Mouse (Mus musculus): ENCODE results near the gene Dusp22. TPM values are rescaled to one million over a fixed set of nuclear protein-coding genes. Genes with fewer than 3 reads are reported as not detected.

Gene Dusp22
- total and polyA plus RNA-seq, 2 experiments from 2014 or later: 19.8 to 22.0 TPM

- DNase-seq (no peak), ATAC-seq (no peak)
- Histone ChIP-seq H3K9me3 (ENCODE audit: low read length) (no peaks in the 10 kb centered on the region), H3K4me1 (ENCODE audit: insufficient read depth) (peaks cover 10% of the 10 kb centered on the region; the same call in 1 of the 2 replicates), H3K27me3 (ENCODE audit: insufficient read depth, low read length) (peaks cover 53% of the 10 kb centered on the region), H3K4me3 (ENCODE audit: low read depth, low read length) (no peak overlapping the region), H3K27ac (ENCODE audit: low read depth, low read length) (no peak overlapping the region), H3K4me2 (ENCODE audit: low read depth) (no peak overlapping the region; the same call in 1 of the 2 replicates), H3K9ac (no peak overlapping the region), H3K36me3 (ENCODE audit: insufficient read depth) (no peaks in the 10 kb centered on the region)
- TF ChIP-seq CTCF (IDR thresholded peaks at IDR 0.05; ENCODE audit: low read depth): no peak
- 52% methylated on average over 11 of the region's 11 CpGs for WGBS
Measured at GRCm38 (mm10) chr13:30748321-30748720, 88.5 kb downstream of the Dusp22 start.

- H3K9me3 ChIP-seq (ENCODE audit: low read length): no peaks in the 10 kb centered on the region
Measured at GRCm38 (mm10) chr13:30749021-30749556, 89.3 kb downstream of the Dusp22 start, which contains the start of gene Irf4. Gene Irf4 (plus strand): TSS chr13:30749226.

GRCm38 (mm10) chr13:30749557-30750141, 89.8 kb downstream of the Dusp22 start:
- Histone ChIP-seq H3K27ac (ENCODE audit: low read depth, low read length) (no peak overlapping the region), H3K4me1 (ENCODE audit: insufficient read depth) (peaks cover 10% of the 10 kb centered on the region; the same call in 1 of the 2 replicates), H3K27me3 (ENCODE audit: insufficient read depth, low read length) (peaks cover 53% of the 10 kb centered on the region), H3K4me2 (ENCODE audit: low read depth) (peak overlapping the region; percentile 71), H3K4me3 (ENCODE audit: low read depth, low read length) (peak overlapping the region; percentile 37), H3K9me3 (ENCODE audit: low read length) (no peaks in the 10 kb centered on the region), H3K9ac (no peak overlapping the region), H3K36me3 (ENCODE audit: insufficient read depth) (no peaks in the 10 kb centered on the region)
- no peak for DNase-seq
- no peak for ATAC-seq
- whole genome bisulfite sequencing: 6% methylated on average over 11 of the region's 11 CpGs
- TF ChIP-seq CTCF (IDR thresholded peaks at IDR 0.05; ENCODE audit: low read depth): no peak

More at GRCm38 (mm10) chr13:30749021-30749556, 89.3 kb downstream of the Dusp22 start, which contains the start of gene Irf4:
- no peak for DNase-seq
- Histone ChIP-seq H3K36me3 (ENCODE audit: insufficient read depth) (no peaks in the 10 kb centered on the region), H3K27me3 (ENCODE audit: insufficient read depth, low read length) (peaks cover 53% of the 10 kb centered on the region), H3K27ac (ENCODE audit: low read depth, low read length) (no peak within 1 kb of the TSS), H3K4me3 (ENCODE audit: low read depth, low read length) (peak within 1 kb of the TSS; percentile 37), H3K9ac (no peak within 1 kb of the TSS), H3K4me2 (ENCODE audit: low read depth) (peak within 1 kb of the TSS; percentile 71), H3K4me1 (ENCODE audit: insufficient read depth) (peaks cover 10% of the 10 kb centered on the region; the same call in 1 of the 2 replicates)
- ATAC-seq: peak; percentile 55
- 2% methylated on average over 21 of the region's 21 CpGs for WGBS
- no peak for TF ChIP-seq CTCF (IDR thresholded peaks at IDR 0.05; ENCODE audit: low read depth)

- 3% methylated on average over 33 of the region's 33 CpGs for WGBS
- Histone ChIP-seq H3K4me1 (ENCODE audit: insufficient read depth) (peaks cover 10% of the 10 kb centered on the region; the same call in 1 of the 2 replicates), H3K9ac (no peak overlapping the region), H3K27ac (ENCODE audit: low read depth, low read length) (no peak overlapping the region), H3K4me2 (ENCODE audit: low read depth) (peak overlapping the region; percentile 71), H3K4me3 (ENCODE audit: low read depth, low read length) (peak overlapping the region; percentile 37), H3K9me3 (ENCODE audit: low read length) (no peaks in the 10 kb centered on the region), H3K27me3 (ENCODE audit: insufficient read depth, low read length) (peaks cover 53% of the 10 kb centered on the region), H3K36me3 (ENCODE audit: insufficient read depth) (no peaks in the 10 kb centered on the region)
- ATAC-seq: 0 out of 2 replicates have a peak, but pooled peaks have one; percentile 21
- no peak for DNase-seq
- no peak for TF ChIP-seq CTCF (IDR thresholded peaks at IDR 0.05; ENCODE audit: low read depth)
Measured at GRCm38 (mm10) chr13:30750461-30751303, 90.9 kb downstream of the Dusp22 start.

- Histone ChIP-seq H3K4me1 (ENCODE audit: insufficient read depth) (peaks cover 10% of the 10 kb centered on the region; the same call in 1 of the 2 replicates), H3K36me3 (ENCODE audit: insufficient read depth) (no peaks in the 10 kb centered on the region), H3K4me3 (ENCODE audit: low read depth, low read length) (no peak overlapping the region), H3K4me2 (ENCODE audit: low read depth) (no peak overlapping the region), H3K9me3 (ENCODE audit: low read length) (no peaks in the 10 kb centered on the region), H3K9ac (no peak overlapping the region), H3K27ac (ENCODE audit: low read depth, low read length) (no peak overlapping the region), H3K27me3 (ENCODE audit: insufficient read depth, low read length) (peaks cover 53% of the 10 kb centered on the region)
- ATAC-seq: no peak
- 23% methylated on average over 6 of the region's 6 CpGs for WGBS
- DNase-seq: no peak
- no peak for TF ChIP-seq CTCF (IDR thresholded peaks at IDR 0.05; ENCODE audit: low read depth)
Measured at GRCm38 (mm10) chr13:30751304-30751580, 91.4 kb downstream of the Dusp22 start.

GRCm38 (mm10) chr13:30752581-30753187, 92.9 kb downstream of the Dusp22 start:
- Histone ChIP-seq H3K9ac (no peak overlapping the region), H3K36me3 (ENCODE audit: insufficient read depth) (no peaks in the 10 kb centered on the region), H3K27me3 (ENCODE audit: insufficient read depth, low read length) (peaks cover 41% of the 10 kb centered on the region), H3K9me3 (ENCODE audit: low read length) (no peaks in the 10 kb centered on the region), H3K4me3 (ENCODE audit: low read depth, low read length) (no peak overlapping the region), H3K4me1 (ENCODE audit: insufficient read depth) (peaks cover 10% of the 10 kb centered on the region; the same call in 1 of the 2 replicates), H3K4me2 (ENCODE audit: low read depth) (no peak overlapping the region), H3K27ac (ENCODE audit: low read depth, low read length) (no peak overlapping the region)
- 85% methylated on average over 4 of the region's 4 CpGs for WGBS
- no peak for ATAC-seq
- DNase-seq: no peak
- no peak for TF ChIP-seq CTCF (IDR thresholded peaks at IDR 0.05; ENCODE audit: low read depth)
